Comparison of ENCODE assay signal across 7 mouse cellular contexts in the genomic region with DNA sequence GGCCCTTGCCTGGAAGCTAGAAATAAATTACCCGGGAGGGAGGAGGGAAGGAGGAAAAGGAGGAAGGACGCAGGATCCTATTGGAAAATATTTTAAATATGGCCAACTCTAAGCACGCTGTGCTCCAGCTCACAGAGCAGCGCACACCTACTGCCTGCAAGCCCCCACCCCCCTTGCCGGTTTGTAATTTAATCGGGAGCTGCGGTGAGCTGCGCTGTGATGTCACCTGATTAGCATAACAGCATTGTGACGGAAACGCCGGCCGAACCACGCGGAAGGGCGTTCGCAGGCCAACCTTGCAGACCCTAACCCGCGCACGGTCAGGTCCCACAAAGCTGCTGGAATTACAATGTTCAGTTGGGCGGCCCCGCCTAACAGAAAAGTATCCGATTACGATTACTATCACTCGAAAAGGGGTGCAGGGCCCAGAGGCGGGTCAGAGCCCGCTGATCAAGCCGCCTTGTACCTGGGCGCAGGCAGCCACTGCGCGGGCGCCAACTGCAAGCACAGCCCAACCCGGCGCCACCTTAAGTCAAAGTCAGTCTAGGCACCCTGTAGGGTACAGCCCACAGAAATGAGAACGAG.
A peak's percentile ranks its signal among the peaks of the same experiment; 100 is the strongest.
DNase-seq lines count a peak whose midpoint lies in the region; ATAC-seq and TF ChIP-seq lines count a peak whose summit lies in the region.

No protein-coding gene starts in this region.

- TF ChIP-seq CTCF in cerebellum, adult 2 months (IDR thresholded peaks at IDR 0.05; ENCODE audit: borderline replicate concordance, insufficient read depth, low read depth, low read length) = no peak

- DNase-seq in T-cell, adult 2 months (ENCODE audit: low spot score) = peak; percentile 93
- peak; percentile 58 to 68 for DNase-seq in cerebellum, adult 2 months
- DNase-seq in gastrocnemius, adult 18-20 months (ENCODE audit: low spot score) = peak; percentile 21
- peak; percentile 86 for DNase-seq in liver, embryonic 11.5 days (ENCODE audit: low spot score)
- DNase-seq in monocyte, adult 2 months (ENCODE audit: low read depth in 1 of 2, low spot score in 2 of 2) = peak; percentile 10 to 39
- DNase-seq in splenic B cell, adult 2 months (ENCODE audit: low read depth, low spot score) = peak; percentile 88

- no peaks in the 10 kb centered on the region; the same call in 1 of the 2 replicates for H3K4me1 ChIP-seq in cerebellum, adult 2 months (ENCODE audit: control insufficient read depth, insufficient read depth, low read length)
- H3K4me1 ChIP-seq in hindbrain, embryonic 16.5 days (ENCODE audit: control insufficient read depth, insufficient read depth, low read depth, low read length) = peaks cover 13% of the 10 kb centered on the region
- H3K4me1 ChIP-seq in liver, embryonic 11.5 days (replicated peaks; ENCODE audit: control insufficient read depth, insufficient read depth, low read length) = peaks cover 15% of the 10 kb centered on the region

- WGBS in cerebellum, adult 2 months = 2% methylated on average over 34 of the region's 34 CpGs
- WGBS in hindbrain, embryonic 16.5 days = under 1% methylated on average over 34 of the region's 34 CpGs
- under 1% methylated on average over 34 of the region's 34 CpGs for WGBS in liver, embryonic 11.5 days

- no peaks in the 10 kb centered on the region for H3K27me3 ChIP-seq in cerebellum, adult 2 months (ENCODE audit: control insufficient read depth, insufficient read depth, low read length)
- H3K27me3 ChIP-seq in hindbrain, embryonic 16.5 days (replicated peaks; ENCODE audit: control insufficient read depth, insufficient read depth, low read length) = no peaks in the 10 kb centered on the region
- no peaks in the 10 kb centered on the region for H3K27me3 ChIP-seq in liver, embryonic 11.5 days (replicated peaks; ENCODE audit: control insufficient read depth, insufficient read depth, low read length)
- no peaks in the 10 kb centered on the region for H3K27me3 ChIP-seq in splenic B cell, adult 2 months (ENCODE audit: control insufficient read depth, insufficient read depth, low read length, poor library complexity, severe bottlenecking)

- H3K4me2 ChIP-seq in hindbrain, embryonic 16.5 days (ENCODE audit: low read length) = peak overlapping the region; percentile 53
- peak overlapping the region; percentile 83 for H3K4me2 ChIP-seq in liver, embryonic 11.5 days

- no peak for TF ChIP-seq POLR2A in cerebellum, adult 2 months (IDR thresholded peaks at IDR 0.05; ENCODE audit: borderline replicate concordance, insufficient read depth, low read length)

- no peaks in the 10 kb centered on the region for H3K9me3 ChIP-seq in hindbrain, embryonic 16.5 days (ENCODE audit: control insufficient read depth, low read length)
- H3K9me3 ChIP-seq in liver, embryonic 11.5 days (ENCODE audit: control insufficient read depth, low read length) = no peaks in the 10 kb centered on the region

- H3K9ac ChIP-seq in hindbrain, embryonic 16.5 days (ENCODE audit: low read depth, low read length) = peak overlapping the region; percentile 35
- H3K9ac ChIP-seq in liver, embryonic 11.5 days (ENCODE audit: low read depth, low read length) = peak overlapping the region; percentile 69

- no peaks in the 10 kb centered on the region for H3K36me3 ChIP-seq in hindbrain, embryonic 16.5 days (ENCODE audit: control insufficient read depth, insufficient read depth, low read length)
- H3K36me3 ChIP-seq in liver, embryonic 11.5 days (ENCODE audit: control insufficient read depth, insufficient read depth, low read length) = no peaks in the 10 kb centered on the region
- H3K36me3 ChIP-seq in splenic B cell, adult 2 months (ENCODE audit: control insufficient read depth, insufficient read depth, low read length, poor library complexity, severe bottlenecking) = no peaks in the 10 kb centered on the region

- peak; percentile 87 for ATAC-seq in hindbrain, embryonic 16.5 days
- peak; percentile 88 for ATAC-seq in liver, embryonic 11.5 days (replicated peaks; ENCODE audit: low FRiP score)

- no peak overlapping the region; the same call in 1 of the 2 replicates for H3K27ac ChIP-seq in cerebellum, adult 2 months (ENCODE audit: insufficient read depth, low read length)
- peak overlapping the region; percentile 2; the same call in 1 of the 2 replicates for H3K27ac ChIP-seq in hindbrain, embryonic 16.5 days (ENCODE audit: low read depth, low read length)
- peak overlapping the region; percentile 87 for H3K27ac ChIP-seq in liver, embryonic 11.5 days (ENCODE audit: low read depth, low read length)

- H3K4me3 ChIP-seq in cerebellum, adult 2 months (replicated peaks; ENCODE audit: insufficient read depth, low read depth, low read length) = peak overlapping the region; percentile 48
- H3K4me3 ChIP-seq in hindbrain, embryonic 16.5 days (ENCODE audit: low read length) = peak overlapping the region; percentile 32
- H3K4me3 ChIP-seq in liver, embryonic 11.5 days (ENCODE audit: low read depth, low read length) = peak overlapping the region; percentile 64

Comparison
In these comparisons a context has a peak if more than half of its experiments do, and no peak if none do; other contexts are left out.
1. DNase-seq: peak in every context shown above with its lines; median percentile 93 in T-cell, adult 2 months; 88 in splenic B cell, adult 2 months; 86 in liver, embryonic 11.5 days; 63 in cerebellum, adult 2 months; 24 in monocyte, adult 2 months; 21 in gastrocnemius, adult 18-20 months.